Mouse (Mus musculus) urinary bladder, postnatal 36 days (tissue): ENCODE data around the gene Zfp830.

ENCODE experiments used
- DNase-seq, 2 experiments: peaks; one replicate each; pipeline ENCODE4 v3.0.0; 2022; ENCODE audit warnings: low spot score in 2 of 2, mixed read lengths in 1 of 2

Gene Zfp830

DNA sequence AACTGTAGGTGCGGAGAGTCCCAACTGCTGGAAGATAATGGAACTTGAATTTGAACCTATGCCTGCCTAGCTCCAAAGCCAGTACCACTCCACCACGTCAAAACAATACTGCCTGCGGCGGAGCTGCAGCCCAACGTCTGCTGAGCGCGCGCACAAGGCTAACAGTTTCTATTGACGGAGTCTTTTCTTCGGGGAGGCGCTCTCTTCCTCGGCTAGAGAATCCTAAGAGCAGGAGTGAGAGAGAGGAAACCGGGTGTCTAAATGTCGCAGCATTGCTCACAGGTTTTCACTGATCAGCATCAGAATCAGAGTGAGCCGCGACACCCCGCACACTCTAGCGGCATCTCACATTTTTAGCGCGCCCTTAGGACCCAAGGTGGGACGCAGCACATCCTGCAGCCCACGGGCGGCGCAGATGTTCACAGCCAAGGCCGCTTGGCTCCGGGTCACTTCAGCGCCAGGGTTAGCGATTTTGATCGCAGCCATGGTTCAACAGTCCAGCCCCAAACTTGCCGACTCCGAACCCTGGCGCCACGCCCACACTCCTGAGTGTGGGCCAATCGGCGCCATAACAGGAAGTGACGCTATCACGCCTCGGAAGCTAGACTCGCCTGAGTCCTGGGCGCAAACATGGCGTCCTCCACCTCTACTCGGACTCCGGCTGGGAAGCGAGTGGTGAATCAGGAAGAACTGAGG lies at the start of gene Zfp830, which contains the start of gene Cct6b:
TSS of gene Zfp830 (plus strand) at position 604 of the 696 bp plus-strand sequence.
TSS of gene Cct6b (minus strand) at position 580 of the 696 bp plus-strand sequence.
- peak; percentile 90 to 91 for DNase-seq

DNA sequence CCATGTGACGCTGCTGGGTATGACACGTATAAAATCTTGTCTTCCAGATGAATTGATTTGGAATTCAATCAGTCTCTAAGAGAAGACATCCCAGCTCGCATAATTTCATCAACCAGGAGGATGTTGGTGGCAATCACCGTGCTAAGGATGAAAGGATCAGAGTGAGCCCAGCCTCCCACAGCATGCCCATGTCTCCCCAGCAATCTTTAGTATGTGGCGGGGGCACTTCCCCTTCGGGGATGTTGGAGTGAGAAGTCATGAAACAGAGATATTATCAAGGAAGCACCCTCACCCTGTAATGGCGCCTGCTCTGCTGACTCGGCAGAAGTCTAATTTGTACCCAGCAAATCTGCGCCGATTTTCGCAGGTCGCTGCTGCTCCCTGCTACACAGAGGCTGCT lies 44.9 kb upstream of the Zfp830 start:
- DNase-seq: no peak

DNA sequence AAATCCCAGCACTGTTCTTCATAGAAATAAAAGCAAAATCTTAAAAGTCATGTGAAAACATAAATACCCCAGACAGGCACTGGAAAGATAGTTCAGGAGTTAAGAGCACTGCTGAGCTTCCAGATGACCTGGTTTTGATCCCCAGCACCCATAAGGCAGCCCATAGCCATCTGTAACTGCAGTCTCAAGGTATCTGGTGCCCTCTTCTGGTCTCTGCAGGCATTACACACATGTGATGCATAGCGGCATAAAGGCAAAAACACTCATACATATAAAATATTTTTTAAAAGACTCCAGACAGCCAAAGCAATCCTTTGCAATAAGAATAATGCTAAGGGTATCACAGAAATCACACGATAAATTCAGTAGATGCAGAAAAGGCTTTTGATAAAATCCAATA lies 37.3 kb upstream of the Zfp830 start:
- no peak for DNase-seq

DNA sequence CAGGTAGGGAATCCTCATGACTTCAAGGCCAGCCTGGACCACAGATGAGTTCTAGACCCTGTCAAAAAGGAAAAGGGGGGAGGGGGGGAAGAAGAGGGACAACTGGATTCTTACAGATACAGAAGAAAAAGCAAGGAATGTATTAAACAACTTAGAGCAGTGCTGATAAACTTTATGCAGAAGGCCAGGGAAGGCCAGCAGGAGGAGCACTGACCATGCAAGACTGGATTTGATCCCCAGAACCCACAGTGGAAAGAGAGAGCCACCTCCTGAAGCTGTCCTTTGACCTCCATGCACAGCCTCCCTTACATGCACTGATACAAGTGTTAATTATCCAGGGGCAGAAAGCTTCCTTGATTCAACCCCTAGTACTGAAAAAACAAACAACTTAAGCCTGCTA lies 29.9 kb upstream of the Zfp830 start:
- no peak for DNase-seq

DNA sequence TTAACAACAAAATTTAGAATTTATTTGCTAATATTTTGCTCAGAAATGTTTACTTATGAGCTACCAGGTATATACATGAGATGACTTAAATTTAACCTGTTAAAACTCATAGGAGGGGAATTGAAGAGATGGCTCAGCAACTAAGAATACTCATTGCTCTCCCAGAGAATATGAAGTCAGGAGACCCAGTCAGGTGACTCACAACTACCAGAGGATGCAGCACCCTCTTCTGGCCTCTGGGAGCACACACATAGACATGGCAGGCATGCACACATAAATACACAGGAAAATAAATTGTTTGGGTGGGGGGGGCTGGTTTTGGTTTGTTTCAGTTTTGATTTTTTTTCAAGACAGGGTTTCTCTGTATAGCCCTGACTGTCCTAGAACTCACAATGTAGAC lies 25.1 kb upstream of the Zfp830 start:
- no peak for DNase-seq

DNA sequence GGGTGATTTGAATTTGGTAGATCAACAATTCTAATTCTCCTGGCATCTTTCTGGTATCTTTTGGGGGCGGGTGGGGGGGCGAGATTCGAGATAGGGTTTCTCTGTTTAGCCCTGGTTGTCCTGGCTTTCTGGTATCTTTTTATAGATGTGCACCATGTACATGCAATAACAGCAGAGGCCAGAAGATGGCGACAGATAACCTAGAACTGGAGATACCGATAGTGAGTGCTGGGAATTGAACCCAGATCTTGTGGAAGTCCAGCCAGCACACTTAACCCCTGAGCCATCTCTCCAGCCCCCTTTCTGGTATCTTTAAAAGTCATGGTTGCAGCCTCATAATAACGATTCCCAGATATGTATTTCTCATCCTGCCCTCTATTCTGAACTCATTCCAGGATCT lies 18.0 kb upstream of the Zfp830 start:
- peak in 1 of 2 experiments; percentile 18 for DNase-seq

DNA sequence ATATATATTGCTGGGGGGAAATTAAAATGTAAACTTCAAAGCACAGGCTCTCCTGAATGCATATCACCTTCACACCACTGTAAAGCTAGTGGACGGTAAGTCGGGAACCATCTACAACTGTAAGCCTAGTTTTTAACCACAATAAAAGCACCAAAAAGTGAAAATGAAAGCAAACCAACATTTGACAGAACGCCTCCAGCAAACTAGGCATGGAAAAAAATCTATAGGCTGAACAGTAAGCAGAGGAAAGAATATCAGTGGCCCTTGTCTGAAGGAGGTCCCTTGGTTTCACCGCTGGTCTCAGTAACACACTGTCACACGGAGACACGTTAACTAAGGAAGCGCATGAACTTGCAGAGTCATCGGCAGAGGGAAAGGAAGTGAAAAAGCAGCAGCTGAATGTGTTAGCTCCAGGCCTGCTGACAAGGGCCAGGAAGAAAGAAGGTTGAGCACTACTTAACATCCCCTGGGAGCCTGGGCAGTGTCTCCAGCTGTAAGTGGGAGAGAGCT lies 17.2 kb upstream of the Zfp830 start:
- DNase-seq: no peak

DNA sequence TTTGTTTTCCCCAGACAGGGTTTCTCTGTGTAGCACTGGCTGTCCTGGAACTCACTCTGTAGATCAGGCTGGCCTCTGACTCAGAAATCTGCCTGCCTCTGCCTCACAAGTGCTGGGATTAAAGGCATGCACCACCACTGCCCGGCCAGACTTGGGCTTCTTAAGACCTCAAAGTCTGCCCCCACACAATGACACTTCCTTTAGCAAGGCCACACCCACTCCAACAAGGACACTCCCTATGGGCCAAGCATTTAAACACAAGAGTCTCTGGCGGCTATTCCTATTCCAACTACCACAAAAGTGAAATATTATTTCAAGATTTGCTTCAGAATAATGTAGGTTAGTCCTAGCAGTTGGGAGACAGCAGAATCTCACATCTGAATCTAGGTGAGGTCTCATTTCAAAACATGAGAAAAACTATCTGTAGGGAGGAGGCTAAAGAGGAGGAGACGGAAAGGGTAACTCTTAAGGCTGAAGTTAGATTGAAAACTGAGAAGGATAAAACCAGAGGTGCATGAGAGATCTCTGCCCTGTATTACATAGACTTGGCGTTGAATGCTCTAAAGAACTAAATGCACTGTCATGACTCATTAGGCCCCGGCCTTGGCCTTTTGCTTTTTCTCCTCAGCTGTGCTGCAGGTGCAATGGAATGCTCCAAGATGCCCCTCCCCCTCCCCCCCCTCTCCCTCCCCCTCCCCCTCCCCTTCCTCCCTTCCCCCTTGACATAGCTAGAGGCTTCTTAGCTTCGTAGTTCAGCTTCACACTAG lies 11.6 kb upstream of the Zfp830 start:
- DNase-seq: no peak

DNA sequence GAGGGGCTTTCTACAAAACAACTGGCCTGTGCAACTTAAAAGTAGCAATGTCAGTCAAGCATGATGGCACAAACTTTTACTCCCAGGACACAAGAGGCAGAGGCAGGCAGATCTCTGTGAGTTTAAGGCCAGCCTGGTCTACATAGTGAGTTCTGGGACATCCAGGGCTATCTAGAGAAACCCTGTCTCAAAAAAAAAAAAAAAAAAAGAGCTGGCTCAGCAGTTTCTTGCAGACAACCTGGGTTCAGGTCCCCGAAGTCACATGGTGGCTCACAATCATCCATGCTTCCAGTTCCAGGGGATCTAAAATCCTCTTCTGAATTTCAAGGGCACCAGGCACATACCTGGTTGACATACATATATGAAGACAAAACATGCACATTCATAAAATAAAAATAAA lies 8.2 kb upstream of the Zfp830 start:
- DNase-seq: no peak

DNA sequence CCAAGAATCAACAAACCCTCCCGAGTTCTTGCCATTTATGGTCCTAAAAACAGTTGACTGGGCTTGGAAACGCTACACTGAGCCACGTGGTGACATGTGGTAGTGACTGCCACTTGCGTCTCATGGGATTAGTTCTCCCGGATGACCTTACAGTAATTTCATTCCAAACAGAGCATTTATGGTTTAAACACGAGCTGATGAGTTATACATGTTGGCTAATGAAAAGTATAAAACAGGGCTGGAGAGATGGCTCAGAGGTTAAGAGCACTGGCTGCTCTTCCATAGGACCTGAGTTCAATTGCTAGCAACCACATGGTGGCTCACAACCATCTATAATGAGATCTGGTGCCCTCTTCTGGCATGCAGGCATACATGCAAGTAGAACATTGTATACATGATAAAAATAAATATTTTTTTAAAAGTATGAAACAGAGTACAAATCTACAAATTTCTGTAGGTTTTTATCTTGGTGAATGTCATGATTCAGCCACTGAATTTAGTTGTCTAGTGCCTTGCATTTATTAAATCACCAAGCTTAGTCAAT lies 1.8 kb upstream of the Zfp830 start:
- DNase-seq: no peak

DNA sequence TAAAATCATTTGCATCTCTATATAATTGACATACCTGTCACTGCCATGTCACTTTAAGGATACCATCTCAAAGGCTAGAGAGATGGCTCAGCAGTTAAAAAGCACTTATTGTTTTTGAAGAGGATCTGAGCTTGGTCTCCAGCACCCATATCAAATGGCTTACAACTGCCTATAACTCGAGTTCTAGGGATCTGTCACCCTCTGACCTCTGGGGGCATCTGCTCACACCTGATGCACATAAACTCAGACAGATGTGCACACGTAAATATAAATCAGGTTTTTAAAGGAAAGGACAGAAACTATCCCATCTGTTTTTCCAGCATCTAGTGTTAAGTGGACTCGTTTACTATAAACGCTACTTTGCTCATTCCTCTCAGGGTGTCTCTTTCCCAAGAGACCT lies 884 bp upstream of the Zfp830 start:
- DNase-seq: no peak

DNA sequence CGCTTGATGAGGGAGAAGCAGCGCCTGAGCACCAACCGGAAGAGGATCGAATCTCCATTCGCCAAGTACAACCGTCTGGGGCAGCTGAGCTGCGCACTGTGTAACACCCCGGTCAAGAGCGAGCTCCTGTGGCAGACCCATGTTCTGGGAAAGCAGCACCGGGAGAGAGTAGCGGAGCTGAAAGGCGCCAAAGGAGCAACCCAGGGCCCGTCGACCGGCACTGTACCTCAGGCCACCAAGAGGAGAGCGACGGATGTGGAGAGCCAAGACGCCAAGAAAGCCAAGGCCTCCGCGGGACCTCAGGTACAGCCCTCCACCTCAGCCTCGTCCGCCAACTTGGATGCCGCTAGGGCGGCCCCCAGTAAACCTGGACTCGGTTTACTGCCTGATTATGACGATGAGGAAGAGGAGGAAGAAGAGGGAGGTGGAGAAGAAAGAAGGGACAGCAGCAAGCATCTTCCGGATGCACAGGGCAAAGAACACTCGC lies 336 bp downstream of the Zfp830 start:
- DNase-seq: no peak

DNA sequence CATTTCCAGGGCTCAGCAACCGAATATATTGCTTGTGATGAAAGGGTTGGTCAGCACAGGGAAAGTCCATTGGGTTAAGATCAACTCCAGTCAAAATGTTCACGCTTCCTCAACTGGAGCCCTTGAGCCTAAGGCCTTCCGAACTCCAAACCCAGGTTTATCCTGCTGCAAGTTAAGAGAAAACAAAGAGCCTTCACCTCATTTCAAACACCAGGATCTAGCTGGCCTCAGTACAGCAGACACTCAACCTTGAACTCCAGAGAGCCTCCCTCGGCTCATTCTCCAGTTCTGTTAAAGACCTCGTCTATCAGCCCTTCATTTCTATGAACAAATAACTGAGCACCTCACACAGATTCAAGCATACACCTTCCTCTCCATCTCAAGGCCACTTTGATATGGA lies 16.0 kb downstream of the Zfp830 start:
- no peak for DNase-seq

DNA sequence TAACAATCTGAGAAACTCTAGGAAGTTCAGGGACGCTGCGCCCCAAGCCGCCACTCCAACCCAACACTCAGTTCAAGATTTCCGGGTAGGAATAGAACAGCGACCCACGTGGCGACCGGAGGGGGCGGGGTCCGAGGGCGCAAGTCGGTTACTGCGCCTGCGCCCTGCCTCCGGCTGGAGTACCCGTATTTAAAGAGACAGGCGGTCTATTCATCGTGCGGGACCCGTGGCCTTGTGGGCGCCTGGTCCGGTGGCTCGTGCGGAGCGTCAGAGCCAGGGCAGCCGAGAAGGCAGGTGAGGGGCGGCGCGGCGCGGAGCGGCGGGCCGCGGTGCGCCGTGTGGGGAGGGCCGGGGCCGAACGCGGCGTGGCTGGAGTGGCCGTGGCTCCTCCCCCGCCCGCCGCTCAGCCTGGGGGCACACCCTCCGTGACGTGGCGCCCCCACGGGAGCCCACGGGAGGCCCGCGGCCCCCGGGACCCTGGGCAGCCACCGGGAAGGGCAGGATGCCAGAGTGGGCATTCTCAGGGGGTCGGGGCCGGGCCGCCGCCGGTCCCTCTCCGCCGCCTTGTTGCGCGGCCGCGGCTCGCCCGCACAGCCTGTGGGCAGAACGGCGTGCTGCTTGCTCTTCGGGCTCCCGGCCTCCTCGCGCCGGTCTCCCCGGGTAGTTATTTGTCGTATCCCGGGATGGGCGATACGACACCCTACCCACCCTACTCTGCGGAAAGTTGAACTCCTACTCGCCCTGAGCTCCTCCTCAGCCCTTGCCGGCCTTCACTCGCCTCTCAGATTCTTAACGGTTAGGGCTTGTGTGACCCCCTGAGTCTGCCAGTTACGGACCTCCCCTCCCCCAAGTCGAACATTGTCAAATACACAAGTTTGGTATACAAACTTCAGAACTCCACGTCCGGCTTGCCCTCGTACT lies 17.1 kb downstream of the Zfp830 start, which contains the start of gene Lig3:
TSS of gene Lig3 (plus strand) at position 126 of the 921 bp plus-strand sequence.
- peak; percentile 93 for DNase-seq

DNA sequence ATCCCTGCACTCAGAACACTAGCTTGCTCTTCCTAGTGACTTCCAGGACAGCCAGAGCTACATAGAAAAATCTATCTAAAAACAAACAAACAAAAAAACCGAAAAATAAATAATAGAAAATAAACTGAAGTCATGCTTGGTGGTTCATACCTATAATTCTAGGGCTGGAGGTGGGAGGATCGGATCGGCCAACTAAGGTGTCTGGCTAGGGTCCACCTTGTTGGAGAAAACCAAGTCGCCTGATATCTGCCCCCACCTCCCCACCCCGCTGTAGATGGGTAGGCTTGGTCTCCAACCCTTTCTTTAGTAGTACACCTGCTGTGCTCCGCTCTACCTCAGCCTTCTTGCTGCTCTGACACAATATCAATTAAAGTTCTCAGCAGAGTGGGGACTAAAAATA lies 18.1 kb downstream of the Zfp830 start:
- no peak for DNase-seq

DNA sequence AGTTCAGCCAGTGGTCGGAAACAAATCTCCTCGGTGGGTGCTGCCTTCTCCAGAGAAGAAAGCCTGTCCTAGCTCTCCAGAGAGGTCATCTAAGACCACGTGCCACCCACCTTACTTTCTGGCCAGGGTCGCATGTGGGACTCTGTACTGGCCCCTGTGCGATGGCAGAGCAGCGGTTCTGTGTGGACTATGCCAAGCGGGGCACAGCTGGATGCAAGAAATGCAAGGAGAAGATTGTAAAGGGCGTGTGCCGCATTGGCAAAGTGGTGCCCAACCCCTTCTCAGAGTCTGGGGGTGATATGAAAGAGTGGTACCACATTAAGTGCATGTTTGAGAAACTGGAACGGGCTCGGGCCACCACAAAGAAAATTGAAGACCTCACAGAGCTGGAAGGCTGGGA lies 19.3 kb downstream of the Zfp830 start:
- no peak for DNase-seq

DNA sequence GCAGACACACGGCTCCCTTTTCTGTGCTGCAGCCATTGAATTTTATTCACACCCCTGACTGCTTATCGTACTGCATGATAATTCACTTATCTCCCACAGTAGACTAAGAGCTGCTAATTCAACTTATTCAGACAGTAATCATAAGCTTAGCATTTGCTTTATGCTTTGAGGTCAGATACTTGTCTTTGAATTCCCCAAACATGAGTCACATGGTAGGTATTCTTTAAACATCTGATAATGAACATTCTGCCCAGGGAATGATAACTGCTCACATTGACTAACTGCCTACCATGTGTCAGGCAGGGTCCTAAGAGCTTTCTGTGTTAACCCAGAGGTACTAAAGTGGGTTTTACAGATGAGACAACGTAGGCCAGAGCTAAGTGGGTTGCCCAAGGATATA lies 42.5 kb downstream of the Zfp830 start:
- no peak for DNase-seq

DNA sequence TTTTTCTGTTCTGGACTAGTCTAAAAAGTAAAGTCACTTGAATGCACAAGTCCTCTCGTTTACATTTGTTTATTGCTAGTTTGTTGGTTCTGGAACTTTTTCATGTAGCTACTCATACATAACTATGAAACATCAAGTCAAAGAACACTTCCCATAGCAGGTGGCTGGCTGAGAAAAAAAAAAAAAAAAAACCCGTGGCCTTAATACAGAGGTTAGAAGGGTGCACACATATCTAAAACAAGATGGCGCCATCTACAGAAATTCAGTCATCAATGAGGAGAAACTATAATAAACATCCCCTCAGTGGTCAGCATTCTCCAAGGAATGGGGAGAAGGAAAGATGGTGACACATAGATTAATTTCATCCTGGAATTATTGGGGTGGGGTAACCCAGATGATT lies 43.2 kb downstream of the Zfp830 start:
- no peak for DNase-seq

DNA sequence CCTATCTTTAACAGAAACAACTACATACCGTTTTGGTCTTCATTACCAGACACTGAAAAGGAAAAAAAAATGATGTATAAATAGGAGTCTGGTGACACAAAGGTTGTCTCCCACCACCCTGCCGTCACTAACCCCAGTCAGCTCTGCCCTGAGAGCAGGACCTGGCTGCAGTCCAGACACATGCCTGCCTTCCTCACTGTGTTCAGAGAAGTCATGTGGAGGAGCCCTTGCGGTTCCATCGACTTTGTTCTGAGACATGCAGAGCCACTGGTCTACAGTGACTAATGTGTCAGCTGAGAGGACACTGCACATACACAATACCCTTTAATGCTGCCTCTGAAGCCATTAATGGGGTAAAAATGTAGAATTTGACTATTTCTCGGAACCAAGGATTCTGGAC lies 44.3 kb downstream of the Zfp830 start:
- DNase-seq: no peak
